Mouse (Mus musculus) testis, adult 10 weeks (tissue): ENCODE data around the gene Arl2bp. TPM values are rescaled to one million over a fixed set of nuclear protein-coding genes. Genes with fewer than 3 reads are reported as not detected.

ENCODE experiments used
- polyA plus RNA-seq: library from polyadenylated mRNA; stranded (reverse); fragments of 350-450 nt; fragmentation: Illumina TruSeq; extraction: RNeasy Lipid Tissue Mini Kit (QIAGEN cat#74804); gene quantifications from one replicate; pipeline ENCODE4 v1.2.3, GENCODE M21; 2014; ENCODE audit warnings: low read depth, low replicate concordance

Gene Arl2bp
- polyA plus RNA-seq: 906 TPM

GRCm38 (mm10) chr8:94666456-94667308, at the start of gene Arl2bp:
TSS of gene Arl2bp (plus strand) at chr8:94666600.

GRCm38 (mm10) chr8:94695994-94696384, 29.6 kb downstream of the Arl2bp start, which contains the start of gene Pllp:
TSS of gene Pllp (minus strand) at chr8:94696278.

Other genes starting within 250 kb of the Arl2bp start
- gene Nlrc5, start 232.2 kb upstream of the Arl2bp start, polyA plus RNA-seq: 6.7 TPM
- 1.2 TPM for gene Cpne2, start 133.6 kb upstream of the Arl2bp start, polyA plus RNA-seq
- gene Rspry1, start 64.7 kb upstream of the Arl2bp start, polyA plus RNA-seq: 63.6 TPM
- gene Fam192a, start 64.6 kb upstream of the Arl2bp start, polyA plus RNA-seq: 88.4 TPM
- gene Pllp, start 29.7 kb downstream of the Arl2bp start, polyA plus RNA-seq: not detected
- gene Ccl22, start 79.0 kb downstream of the Arl2bp start, polyA plus RNA-seq: 1.9 TPM
- gene Cx3cl1, start 105.4 kb downstream of the Arl2bp start, polyA plus RNA-seq: 0.35 TPM
- not detected for gene Ccl17, start 143.9 kb downstream of the Arl2bp start, polyA plus RNA-seq
- gene Coq9, start 171.7 kb downstream of the Arl2bp start, polyA plus RNA-seq: 7.5 TPM
- gene Ciapin1, start 171.8 kb downstream of the Arl2bp start, polyA plus RNA-seq: 11.3 TPM
- gene Polr2c, start 190.8 kb downstream of the Arl2bp start, polyA plus RNA-seq: 4.5 TPM
- gene Dok4, start 209.7 kb downstream of the Arl2bp start, polyA plus RNA-seq: 0.10 TPM